Mouse (Mus musculus): ENCODE measurements around the gene Nxf7. TPM values are rescaled to one million over a fixed set of nuclear protein-coding genes. Genes with fewer than 3 reads are reported as not detected.
A peak's percentile ranks its signal among the peaks of the same experiment; 100 is the strongest.
"Not testable (repeated sequence)": the region's sequence is repeated elsewhere in the genome, so short reads cannot be mapped to it uniquely, and the experiment has no call there.

Nxf7 gene
- polyA plus RNA-seq, 1 experiment = 6.4 TPM

DNA sequence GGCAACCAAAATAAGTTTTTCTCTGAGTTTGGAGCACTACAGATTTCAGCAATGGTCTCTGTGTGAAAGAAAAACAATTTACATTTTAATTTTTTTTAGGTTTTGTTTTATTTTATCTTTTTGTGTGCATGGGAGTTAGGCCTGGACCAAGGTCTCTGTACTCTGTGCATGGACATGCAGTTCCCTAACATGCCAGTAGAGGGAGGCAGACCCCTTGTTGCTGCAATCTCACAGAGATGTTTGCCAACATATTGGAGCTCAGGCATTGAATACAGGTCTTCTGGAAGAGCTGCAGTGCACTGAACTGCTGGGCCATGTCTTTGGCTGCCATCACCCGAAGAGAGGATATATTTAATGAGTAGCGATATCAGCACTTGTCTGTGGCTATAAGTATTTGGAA, 29.1 kb downstream of the Nxf7 start:
- not testable (repeated sequence) for H3K4me1 ChIP-seq (ENCODE audit: control insufficient read depth, insufficient read depth, low read length); H3K36me3 ChIP-seq (ENCODE audit: control insufficient read depth, insufficient read depth, low read length, poor library complexity, severe bottlenecking); H3K27me3 ChIP-seq (ENCODE audit: control insufficient read depth, insufficient read depth, low read length, poor library complexity, severe bottlenecking); H3K27ac ChIP-seq (ENCODE audit: insufficient read depth, low read length); H3K4me3 ChIP-seq (ENCODE audit: low read depth, low read length); H3K9ac ChIP-seq (ENCODE audit: low read depth, poor library complexity, severe bottlenecking); H3K9me3 ChIP-seq (replicated peaks; ENCODE audit: control insufficient read depth, insufficient read depth, low read length, poor library complexity, severe bottlenecking)
- peak; percentile 49 for TF ChIP-seq CTCF (IDR thresholded peaks at IDR 0.05; ENCODE audit: low read depth, low read length)

DNA sequence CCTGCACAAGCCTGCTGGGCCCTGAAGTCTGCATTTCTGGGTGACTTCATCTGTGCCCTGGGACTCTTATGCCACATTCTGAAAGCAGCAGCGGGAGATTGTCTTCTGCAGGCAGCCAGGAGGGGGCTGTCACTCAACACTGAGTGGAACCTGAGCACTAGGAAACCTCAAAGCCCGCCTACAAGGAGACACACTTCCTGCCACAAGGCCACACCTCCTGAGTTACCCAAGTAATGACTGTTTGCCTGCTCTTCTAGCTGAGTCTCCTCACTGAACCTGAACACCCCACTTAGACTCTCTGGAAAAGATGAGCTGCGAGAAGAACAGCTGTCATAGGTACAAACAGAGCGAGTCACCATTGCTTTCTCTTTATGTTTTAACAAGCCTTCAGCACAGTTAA, 33.6 kb downstream of the Nxf7 start:
- not testable (repeated sequence) for H3K36me3 ChIP-seq (ENCODE audit: control insufficient read depth, insufficient read depth, low read length, poor library complexity, severe bottlenecking)

DNA sequence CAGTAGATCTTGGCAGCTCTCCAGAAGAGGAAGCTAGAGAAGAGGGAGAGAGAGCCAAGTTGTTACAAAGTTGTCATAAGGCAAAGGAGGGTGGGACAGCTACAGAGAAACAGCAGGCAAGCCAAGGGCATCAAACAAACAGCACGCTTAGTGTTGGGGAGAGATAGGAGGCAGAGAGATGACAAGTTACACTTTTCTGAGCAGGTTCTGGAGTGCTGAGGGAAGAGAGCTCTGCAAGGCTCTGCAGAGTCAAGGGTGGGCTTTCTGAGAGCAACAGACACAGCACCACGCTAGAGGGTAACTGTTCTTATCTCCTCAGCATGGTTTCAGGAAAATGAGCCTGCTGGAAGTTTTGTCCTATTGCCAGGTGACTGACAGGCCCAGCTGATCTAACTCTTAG, 35.7 kb downstream of the Nxf7 start:
- no peaks in the 10 kb centered on the region for H3K9me3 ChIP-seq (replicated peaks; ENCODE audit: control insufficient read depth, insufficient read depth, low read length, poor library complexity, severe bottlenecking)
- no peaks in the 10 kb centered on the region for H3K36me3 ChIP-seq (ENCODE audit: control insufficient read depth, insufficient read depth, low read length, poor library complexity, severe bottlenecking)
- H3K27ac ChIP-seq (ENCODE audit: insufficient read depth, low read length) = no peak overlapping the region
- no peaks in the 10 kb centered on the region for H3K27me3 ChIP-seq (ENCODE audit: control insufficient read depth, insufficient read depth, low read length, poor library complexity, severe bottlenecking)
- no peak for TF ChIP-seq POLR2A (IDR thresholded peaks at IDR 0.05; ENCODE audit: insufficient read depth, low read length)
- no peak for TF ChIP-seq CTCF (IDR thresholded peaks at IDR 0.05; ENCODE audit: low read depth, low read length)
- TF ChIP-seq EP300 (IDR thresholded peaks at IDR 0.05; ENCODE audit: insufficient read depth, low read depth, low read length) = no peak
- H3K4me3 ChIP-seq (ENCODE audit: low read depth, low read length) = no peak overlapping the region
- H3K9ac ChIP-seq (ENCODE audit: low read depth, poor library complexity, severe bottlenecking) = no peak overlapping the region
- H3K4me1 ChIP-seq (ENCODE audit: control insufficient read depth, insufficient read depth, low read length) = no peaks in the 10 kb centered on the region

More for the DNA sequence above, 33.6 kb downstream of the Nxf7 start:
- H3K27ac ChIP-seq (ENCODE audit: insufficient read depth, low read length); H3K27me3 ChIP-seq (ENCODE audit: control insufficient read depth, insufficient read depth, low read length, poor library complexity, severe bottlenecking); H3K4me3 ChIP-seq (ENCODE audit: low read depth, low read length); H3K9ac ChIP-seq (ENCODE audit: low read depth, poor library complexity, severe bottlenecking); H3K9me3 ChIP-seq (replicated peaks; ENCODE audit: control insufficient read depth, insufficient read depth, low read length, poor library complexity, severe bottlenecking); H3K4me1 ChIP-seq (ENCODE audit: control insufficient read depth, insufficient read depth, low read length): not testable (repeated sequence)

DNA sequence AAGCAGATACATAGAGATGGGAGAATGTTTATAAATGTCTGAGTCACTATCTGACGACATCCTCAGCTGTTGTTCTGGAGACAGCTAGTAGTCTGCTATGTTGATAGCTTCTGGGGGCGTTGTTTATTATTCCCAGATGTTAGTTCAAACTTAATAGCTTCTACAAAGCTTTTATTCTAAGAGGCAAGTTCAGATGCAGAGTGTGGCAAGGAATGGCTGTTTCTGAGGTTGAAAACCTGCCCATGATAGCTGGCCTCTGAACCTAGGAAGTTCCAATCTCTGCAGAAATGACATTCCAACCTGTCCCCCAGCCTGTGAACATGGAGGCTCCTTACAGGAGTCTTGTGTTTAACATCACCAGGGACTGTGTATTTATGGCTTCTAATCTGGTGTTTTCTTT, 36.9 kb downstream of the Nxf7 start:
- H3K4me1 ChIP-seq (ENCODE audit: control insufficient read depth, insufficient read depth, low read length); H3K27me3 ChIP-seq (ENCODE audit: control insufficient read depth, insufficient read depth, low read length, poor library complexity, severe bottlenecking); H3K36me3 ChIP-seq (ENCODE audit: control insufficient read depth, insufficient read depth, low read length, poor library complexity, severe bottlenecking); H3K9me3 ChIP-seq (replicated peaks; ENCODE audit: control insufficient read depth, insufficient read depth, low read length, poor library complexity, severe bottlenecking); H3K27ac ChIP-seq (ENCODE audit: insufficient read depth, low read length); H3K9ac ChIP-seq (ENCODE audit: low read depth, poor library complexity, severe bottlenecking); H3K4me3 ChIP-seq (ENCODE audit: low read depth, low read length): not testable (repeated sequence)

DNA sequence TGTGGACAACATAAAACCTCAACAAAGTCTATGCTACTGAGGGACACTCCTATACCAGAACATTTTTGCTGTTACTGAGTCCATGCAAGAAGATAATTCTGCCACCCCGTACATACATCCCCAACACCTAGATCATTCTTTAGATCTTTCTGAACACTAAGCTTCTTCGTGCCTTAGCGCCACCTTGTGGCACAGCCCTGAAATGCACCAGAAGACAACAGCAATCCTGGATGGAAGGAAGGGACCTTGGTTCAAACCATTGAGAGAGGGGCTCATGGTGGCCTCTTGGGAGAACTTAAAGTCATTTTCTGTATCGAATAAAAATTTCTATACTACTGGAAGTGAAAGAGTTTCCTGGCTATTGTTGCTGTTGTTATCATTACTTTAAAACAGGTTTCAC, 37.6 kb downstream of the Nxf7 start:
- H3K9ac ChIP-seq (ENCODE audit: low read depth, poor library complexity, severe bottlenecking); H3K27me3 ChIP-seq (ENCODE audit: control insufficient read depth, insufficient read depth, low read length, poor library complexity, severe bottlenecking); H3K36me3 ChIP-seq (ENCODE audit: control insufficient read depth, insufficient read depth, low read length, poor library complexity, severe bottlenecking): not testable (repeated sequence)

DNA sequence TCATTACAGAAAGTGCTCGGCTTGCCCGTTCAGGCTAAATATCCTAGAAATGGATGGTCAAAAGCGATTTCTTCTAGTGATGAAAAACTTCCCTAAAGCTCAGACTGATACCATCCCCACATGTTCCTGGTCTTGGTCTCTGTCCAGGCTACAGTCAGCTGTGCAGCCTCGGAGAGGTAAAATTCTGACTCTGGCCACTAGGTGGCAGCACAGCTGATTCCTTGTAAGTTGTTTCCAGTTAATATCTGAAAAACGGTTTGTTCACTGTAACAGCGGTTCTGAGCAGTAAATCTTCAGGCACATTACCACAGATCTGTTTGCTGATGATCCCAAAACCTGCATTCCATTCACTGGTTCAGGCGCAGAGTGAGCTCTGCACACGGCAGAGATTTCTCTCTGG, 38.9 kb downstream of the Nxf7 start:
- H3K9me3 ChIP-seq (replicated peaks; ENCODE audit: control insufficient read depth, insufficient read depth, low read length, poor library complexity, severe bottlenecking); H3K4me3 ChIP-seq (ENCODE audit: low read depth, low read length); H3K36me3 ChIP-seq (ENCODE audit: control insufficient read depth, insufficient read depth, low read length, poor library complexity, severe bottlenecking); H3K27ac ChIP-seq (ENCODE audit: insufficient read depth, low read length); H3K27me3 ChIP-seq (ENCODE audit: control insufficient read depth, insufficient read depth, low read length, poor library complexity, severe bottlenecking); H3K4me1 ChIP-seq (ENCODE audit: control insufficient read depth, insufficient read depth, low read length); H3K9ac ChIP-seq (ENCODE audit: low read depth, poor library complexity, severe bottlenecking): not testable (repeated sequence)

More for the DNA sequence above, 37.6 kb downstream of the Nxf7 start:
- not testable (repeated sequence) for H3K4me3 ChIP-seq (ENCODE audit: low read depth, low read length); H3K9me3 ChIP-seq (replicated peaks; ENCODE audit: control insufficient read depth, insufficient read depth, low read length, poor library complexity, severe bottlenecking); H3K27ac ChIP-seq (ENCODE audit: insufficient read depth, low read length); H3K4me1 ChIP-seq (ENCODE audit: control insufficient read depth, insufficient read depth, low read length)

Other genes with a start within 250 kb of the Nxf7 start
- gene Gm5128, start 225.5 kb downstream of the Nxf7 start, polyA plus RNA-seq (2011; ENCODE audit: insufficient read depth, insufficient read length, low read depth, missing spikeins) = not detected in 2 replicates
- 0.18 TPM in 1 of 2 replicates, not detected in the other for gene Gm7903, start 164.9 kb downstream of the Nxf7 start, polyA plus RNA-seq (2011; ENCODE audit: insufficient read depth, insufficient read length, low read depth, missing spikeins)
- gene AV320801, start 104.2 kb downstream of the Nxf7 start, polyA plus RNA-seq (2011; ENCODE audit: insufficient read depth, insufficient read length, low read depth, missing spikeins) = not detected in 2 replicates
- not detected in 2 replicates for gene Prame, start 28.9 kb upstream of the Nxf7 start, polyA plus RNA-seq (2011; ENCODE audit: insufficient read depth, insufficient read length, low read depth, missing spikeins)
- gene Tcp11x2, start 95.0 kb upstream of the Nxf7 start, polyA plus RNA-seq (2011; ENCODE audit: insufficient read depth, insufficient read length, low read depth, missing spikeins) = 0.38 TPM in 1 of 2 replicates, not detected in the other
- not detected in 2 replicates for gene Tmsb15a, start 126.5 kb upstream of the Nxf7 start, polyA plus RNA-seq (2011; ENCODE audit: insufficient read depth, insufficient read length, low read depth, missing spikeins)
- 11.0 and 11.3 TPM in 2 replicates for gene Armcx5, start 144.0 kb upstream of the Nxf7 start, polyA plus RNA-seq (2011; ENCODE audit: insufficient read depth, insufficient read length, low read depth, missing spikeins)
- gene Gprasp1, start 144.0 kb upstream of the Nxf7 start, polyA plus RNA-seq (2011; ENCODE audit: insufficient read depth, insufficient read length, low read depth, missing spikeins) = 47.8 and 49.3 TPM in 2 replicates
- gene Bhlhb9, start 198.8 kb upstream of the Nxf7 start, polyA plus RNA-seq (2011; ENCODE audit: insufficient read depth, insufficient read length, low read depth, missing spikeins) = 25.7 and 29.8 TPM in 2 replicates
- gene Gprasp2, start 240.3 kb upstream of the Nxf7 start, polyA plus RNA-seq (2011; ENCODE audit: insufficient read depth, insufficient read length, low read depth, missing spikeins) = 25.2 and 30.4 TPM in 2 replicates

Data from ES-Bruce4 (cell line).